Mouse (Mus musculus) central nervous system, embryonic 18 days (tissue): ENCODE measurements around the gene 8030474K03Rik. TPM values are rescaled to one million over a fixed set of nuclear protein-coding genes. Genes with fewer than 3 reads are reported as not detected.

Experiments
- polyA plus RNA-seq: library from polyadenylated mRNA; depleted of rRNA; stranded (reverse); fragments of >200 nt; gene quantifications from 2 replicates; pipeline ENCODE4 v1.2.3, GENCODE M21; 2012; rRNA removed

Gene 8030474K03Rik
- polyA plus RNA-seq = 0.18 TPM in 1 of 2 replicates, not detected in the other

DNA sequence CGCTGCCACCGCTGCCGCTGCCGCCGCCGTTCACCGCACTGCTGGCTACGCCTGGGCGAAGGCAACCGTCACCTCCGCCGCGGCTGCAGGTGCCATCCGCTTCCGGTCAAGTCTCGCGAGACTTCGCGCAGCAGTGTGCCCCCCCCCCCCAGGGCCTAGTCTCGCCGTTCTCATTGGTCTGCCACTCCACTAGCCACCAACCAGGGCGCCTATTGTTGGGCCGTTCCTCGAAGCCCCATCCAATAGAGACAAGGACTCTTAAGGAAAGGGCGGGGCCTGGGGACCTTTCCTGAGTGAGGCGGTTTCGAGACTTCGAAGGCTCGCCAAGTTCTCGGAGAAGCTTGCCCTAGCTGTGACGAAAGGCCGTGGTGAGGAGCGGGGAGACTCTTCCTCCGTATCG, at the start of gene 8030474K03Rik, which contains the start of gene Gm4779:
Gene 8030474K03Rik (plus strand): TSS at position 315 of the 400 bp plus-strand sequence.
Gene Gm4779 (minus strand): TSS at position 82 of the 400 bp plus-strand sequence.

Other genes with a start within 250 kb of the 8030474K03Rik start
- gene Ogt, start 154.6 kb upstream of the 8030474K03Rik start, polyA plus RNA-seq = 387 and 392 TPM in 2 replicates
- gene Cxcr3, start 60.4 kb upstream of the 8030474K03Rik start, polyA plus RNA-seq = 0.08 and 0.14 TPM in 2 replicates
- gene Gm4779, start 233 bp upstream of the 8030474K03Rik start, polyA plus RNA-seq = 0.09 and 0.21 TPM in 2 replicates
- gene Nhsl2, start 54.7 kb downstream of the 8030474K03Rik start, polyA plus RNA-seq = 3.4 TPM in 2 replicates